Mouse (Mus musculus) stomach, embryonic 15.5 days (tissue): ENCODE data around the gene Klhl20. TPM values are rescaled to one million over a fixed set of nuclear protein-coding genes. Genes with fewer than 3 reads are reported as not detected.

Experiments used
- polyA plus RNA-seq: library from polyadenylated mRNA; unstranded; fragments of >200 nt; fragmentation: Nextera tagmentation; extraction: Ambion mirVana; gene quantifications from 2 replicates; pipeline ENCODE4 v1.2.1, GENCODE M21; 2015

Klhl20 gene
- polyA plus RNA-seq, 1 experiment from 2014 or later = 13.3 TPM

Other genes with a start within 250 kb of the Klhl20 start
- 7.9 and 8.6 TPM in 2 replicates for gene Rc3h1, start 225.1 kb downstream of the Klhl20 start, polyA plus RNA-seq
- gene Serpinc1, start 152.9 kb downstream of the Klhl20 start, polyA plus RNA-seq = 13.8 and 49.3 TPM in 2 replicates
- 7.7 and 8.0 TPM in 2 replicates for gene Zbtb37, start 96.7 kb downstream of the Klhl20 start, polyA plus RNA-seq
- gene Dars2, start 60.9 kb downstream of the Klhl20 start, polyA plus RNA-seq = 33.4 and 34.7 TPM in 2 replicates
- 25.6 and 25.7 TPM in 2 replicates for gene Cenpl, start 60.8 kb downstream of the Klhl20 start, polyA plus RNA-seq
- 0.92 and 1.2 TPM in 2 replicates for gene Ankrd45, start 11.2 kb upstream of the Klhl20 start, polyA plus RNA-seq
- 0.14 TPM in 1 of 2 replicates, not detected in the other for gene Tex50, start 27.8 kb upstream of the Klhl20 start, polyA plus RNA-seq
- 414 and 461 TPM in 2 replicates for gene Prdx6, start 119.7 kb upstream of the Klhl20 start, polyA plus RNA-seq